Mouse (Mus musculus): ENCODE results near the gene Traf1. TPM values are rescaled to one million over a fixed set of nuclear protein-coding genes. Genes with fewer than 3 reads are reported as not detected.

The Traf1 gene
- polyA plus RNA-seq, 1 experiment from 2014 or later = 0.79 TPM

DNA sequence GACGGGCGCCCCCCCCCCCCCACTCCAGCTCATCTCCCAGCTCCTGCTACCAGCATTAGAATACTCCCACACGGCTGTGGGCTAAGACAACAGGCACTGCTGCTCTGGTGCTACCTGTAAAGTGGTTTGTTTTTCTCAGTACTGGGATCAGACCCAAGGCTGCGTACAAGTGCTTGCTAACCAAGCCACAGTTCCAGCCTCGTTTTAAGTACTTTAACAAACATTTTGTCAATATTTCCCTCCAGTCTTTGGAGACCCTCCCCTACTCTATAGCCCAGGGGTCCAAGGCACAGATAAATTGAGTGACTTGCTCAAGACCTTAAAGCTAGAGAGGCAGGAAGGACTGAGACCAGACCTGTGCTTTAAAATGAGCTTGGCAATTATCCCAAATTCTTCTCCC, 1.1 kb downstream of the Traf1 start:
- peaks cover 3% of the 10 kb centered on the region; the same call in 1 of the 2 replicates for H3K4me1 ChIP-seq (ENCODE audit: insufficient read depth)
- no peaks in the 10 kb centered on the region for H3K27me3 ChIP-seq (ENCODE audit: insufficient read depth, low read length)
- H3K27ac ChIP-seq (ENCODE audit: low read depth) = no peak overlapping the region
- no peak overlapping the region for H3K9ac ChIP-seq
- H3K36me3 ChIP-seq (ENCODE audit: insufficient read depth) = no peaks in the 10 kb centered on the region
- DNase-seq = no peak
- 62% methylated on average over 5 of the region's 5 CpGs for WGBS
- ATAC-seq (ENCODE audit: insufficient read depth) = no peak
- no peak overlapping the region for H3K4me2 ChIP-seq
- no peak overlapping the region for H3K4me3 ChIP-seq (ENCODE audit: low read depth, low read length)
- no peak for TF ChIP-seq CTCF (IDR thresholded peaks at IDR 0.05; ENCODE audit: low read depth)
- no peaks in the 10 kb centered on the region for H3K9me3 ChIP-seq (ENCODE audit: low read depth, low read length)

DNA sequence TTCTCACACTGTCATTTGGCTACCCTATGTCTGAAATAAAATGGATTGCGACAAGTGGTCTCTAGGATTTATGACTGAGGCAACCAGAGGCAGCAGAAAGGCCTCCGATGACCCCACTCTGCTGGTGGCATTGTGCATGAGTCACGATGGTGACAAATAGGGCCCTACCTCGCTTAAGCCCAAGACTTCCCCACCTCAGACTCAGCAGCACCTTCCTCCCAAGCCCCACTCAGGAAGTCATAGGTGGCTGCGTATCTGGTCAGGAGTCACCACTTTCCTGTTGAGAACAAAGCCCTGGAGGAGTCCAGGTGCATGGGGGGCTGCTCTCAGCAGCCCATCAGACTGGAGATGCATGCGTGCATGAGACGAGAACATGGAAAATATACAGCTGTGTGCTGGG, 3.0 kb downstream of the Traf1 start:
- H3K4me2 ChIP-seq = no peak overlapping the region
- ATAC-seq (ENCODE audit: insufficient read depth) = no peak
- H3K36me3 ChIP-seq (ENCODE audit: insufficient read depth) = no peaks in the 10 kb centered on the region
- no peak for DNase-seq
- H3K4me1 ChIP-seq (ENCODE audit: insufficient read depth) = peaks cover 3% of the 10 kb centered on the region; the same call in 1 of the 2 replicates
- WGBS = 82% methylated on average over 7 of the region's 7 CpGs
- H3K9ac ChIP-seq = no peak overlapping the region
- no peak overlapping the region for H3K27ac ChIP-seq (ENCODE audit: low read depth)
- H3K4me3 ChIP-seq (ENCODE audit: low read depth, low read length) = no peak overlapping the region
- no peaks in the 10 kb centered on the region for H3K9me3 ChIP-seq (ENCODE audit: low read depth, low read length)
- no peak for TF ChIP-seq CTCF (IDR thresholded peaks at IDR 0.05; ENCODE audit: low read depth)
- H3K27me3 ChIP-seq (ENCODE audit: insufficient read depth, low read length) = no peaks in the 10 kb centered on the region

DNA sequence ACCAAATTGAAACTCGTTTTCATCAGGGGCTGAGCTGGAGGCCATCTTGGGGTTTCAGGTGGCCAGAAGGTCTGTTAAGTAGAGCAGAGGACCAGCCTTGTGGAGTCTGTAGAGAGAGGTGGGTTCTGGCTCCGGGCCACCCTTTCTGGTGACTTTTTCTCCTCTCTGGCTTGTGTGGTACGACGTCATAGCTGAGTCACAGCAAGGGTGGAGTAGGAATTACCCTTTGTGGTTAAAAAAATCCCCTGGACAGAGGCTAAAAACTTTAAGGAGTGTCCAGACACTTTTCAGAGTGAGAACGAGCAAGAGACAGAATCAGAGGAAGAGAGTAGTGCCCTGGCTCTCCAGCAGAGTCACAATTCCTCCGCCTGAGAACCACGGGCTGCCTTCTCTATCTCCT, 3.5 kb downstream of the Traf1 start:
- TF ChIP-seq CTCF (IDR thresholded peaks at IDR 0.05; ENCODE audit: low read depth) = no peak
- Histone ChIP-seq H3K4me1 (ENCODE audit: insufficient read depth) (peaks cover 3% of the 10 kb centered on the region; the same call in 1 of the 2 replicates), H3K4me3 (ENCODE audit: low read depth, low read length) (no peak overlapping the region), H3K9ac (no peak overlapping the region), H3K27ac (ENCODE audit: low read depth) (no peak overlapping the region), H3K4me2 (no peak overlapping the region), H3K9me3 (ENCODE audit: low read depth, low read length) (no peaks in the 10 kb centered on the region), H3K27me3 (ENCODE audit: insufficient read depth, low read length) (no peaks in the 10 kb centered on the region), H3K36me3 (ENCODE audit: insufficient read depth) (no peaks in the 10 kb centered on the region)
- ATAC-seq (ENCODE audit: insufficient read depth) = no peak
- WGBS = 70% methylated on average over 7 of the region's 7 CpGs
- no peak for DNase-seq

DNA sequence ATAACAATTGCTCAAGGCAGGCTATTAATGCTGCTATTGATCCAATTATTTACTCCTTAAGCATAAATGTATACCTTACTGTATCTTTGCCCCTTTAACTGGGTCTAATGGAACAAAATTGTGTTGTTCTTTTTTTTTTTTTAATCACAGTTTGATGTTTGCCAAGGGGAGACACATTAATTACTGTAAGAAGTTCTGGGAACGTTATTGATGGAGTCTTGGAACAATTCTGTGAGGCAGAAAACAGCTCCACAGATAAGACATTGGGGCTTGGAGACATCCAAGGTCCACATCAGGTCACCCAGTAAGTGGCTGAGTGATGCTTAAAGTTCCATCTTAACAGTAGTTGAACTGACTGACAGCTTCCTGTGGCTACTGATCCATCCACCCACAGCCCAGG, 4.2 kb downstream of the Traf1 start:
- 50% methylated on average over 1 of the region's 1 CpGs for WGBS
- no peak overlapping the region for H3K4me2 ChIP-seq
- H3K27me3 ChIP-seq (ENCODE audit: insufficient read depth, low read length) = no peaks in the 10 kb centered on the region
- H3K4me1 ChIP-seq (ENCODE audit: insufficient read depth) = peaks cover 3% of the 10 kb centered on the region; the same call in 1 of the 2 replicates
- DNase-seq = no peak
- ATAC-seq (ENCODE audit: insufficient read depth) = no peak
- H3K4me3 ChIP-seq (ENCODE audit: low read depth, low read length) = no peak overlapping the region
- H3K36me3 ChIP-seq (ENCODE audit: insufficient read depth) = no peaks in the 10 kb centered on the region
- no peak overlapping the region for H3K27ac ChIP-seq (ENCODE audit: low read depth)
- no peak for TF ChIP-seq CTCF (IDR thresholded peaks at IDR 0.05; ENCODE audit: low read depth)
- H3K9ac ChIP-seq = no peak overlapping the region
- no peaks in the 10 kb centered on the region for H3K9me3 ChIP-seq (ENCODE audit: low read depth, low read length)

DNA sequence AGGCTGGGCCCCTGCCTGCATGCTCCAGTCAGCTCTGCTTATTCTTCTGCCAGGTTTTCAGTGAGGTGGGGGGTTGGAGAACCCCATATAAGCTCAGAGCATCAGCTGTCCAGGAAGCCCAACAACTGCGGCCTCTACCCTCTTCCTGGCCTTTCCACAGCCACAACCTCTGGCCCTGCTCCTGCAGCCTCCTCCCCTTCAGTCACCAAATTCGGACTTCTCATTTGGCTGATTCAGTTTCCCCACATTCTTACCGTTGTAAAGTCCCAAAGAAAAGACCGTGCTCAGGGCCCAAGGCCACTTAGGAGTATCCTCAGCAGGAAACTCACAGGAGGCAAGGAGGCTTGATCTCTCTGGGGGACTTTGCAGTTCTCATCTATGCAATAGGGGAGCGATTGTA, 4.6 kb downstream of the Traf1 start:
- H3K9ac ChIP-seq = no peak overlapping the region
- H3K27ac ChIP-seq (ENCODE audit: low read depth) = no peak overlapping the region
- no peak for TF ChIP-seq CTCF (IDR thresholded peaks at IDR 0.05; ENCODE audit: low read depth)
- ATAC-seq (ENCODE audit: insufficient read depth) (no peak), DNase-seq (no peak)
- WGBS = 56% methylated on average over 5 of the region's 5 CpGs
- H3K9me3 ChIP-seq (ENCODE audit: low read depth, low read length) = no peaks in the 10 kb centered on the region
- no peaks in the 10 kb centered on the region for H3K27me3 ChIP-seq (ENCODE audit: insufficient read depth, low read length)
- no peak overlapping the region for H3K4me3 ChIP-seq (ENCODE audit: low read depth, low read length)
- H3K36me3 ChIP-seq (ENCODE audit: insufficient read depth) = no peaks in the 10 kb centered on the region
- no peak overlapping the region for H3K4me2 ChIP-seq
- peaks cover 3% of the 10 kb centered on the region; the same call in 1 of the 2 replicates for H3K4me1 ChIP-seq (ENCODE audit: insufficient read depth)

DNA sequence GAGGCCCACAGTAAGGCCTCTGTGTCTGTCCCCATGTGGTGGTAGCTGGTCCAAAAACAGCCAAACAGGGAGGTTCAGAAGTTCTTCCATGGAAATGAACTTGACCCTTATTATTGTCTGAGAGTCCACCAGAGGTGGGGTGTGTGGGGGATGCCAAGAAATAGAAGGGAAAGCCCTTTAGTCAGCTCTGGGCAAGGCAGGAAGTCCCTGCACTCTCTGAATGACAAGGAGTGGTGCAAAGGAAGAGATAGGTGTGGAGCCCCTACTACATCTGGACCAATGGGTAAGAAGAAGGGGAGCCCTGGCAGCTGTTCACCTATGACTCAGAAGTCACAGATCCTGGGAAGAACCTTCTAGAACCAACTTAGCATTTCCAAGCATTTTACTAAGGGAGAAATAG, 7.2 kb downstream of the Traf1 start:
- Histone ChIP-seq H3K9me3 (ENCODE audit: low read depth, low read length) (no peaks in the 10 kb centered on the region), H3K36me3 (ENCODE audit: insufficient read depth) (no peaks in the 10 kb centered on the region), H3K9ac (no peak overlapping the region), H3K4me2 (no peak overlapping the region), H3K4me3 (ENCODE audit: low read depth, low read length) (no peak overlapping the region), H3K4me1 (ENCODE audit: insufficient read depth) (no peaks in the 10 kb centered on the region), H3K27ac (ENCODE audit: low read depth) (no peak overlapping the region), H3K27me3 (ENCODE audit: insufficient read depth, low read length) (no peaks in the 10 kb centered on the region)
- no peak for TF ChIP-seq CTCF (IDR thresholded peaks at IDR 0.05; ENCODE audit: low read depth)
- DNase-seq = no peak
- no peak for ATAC-seq (ENCODE audit: insufficient read depth)

DNA sequence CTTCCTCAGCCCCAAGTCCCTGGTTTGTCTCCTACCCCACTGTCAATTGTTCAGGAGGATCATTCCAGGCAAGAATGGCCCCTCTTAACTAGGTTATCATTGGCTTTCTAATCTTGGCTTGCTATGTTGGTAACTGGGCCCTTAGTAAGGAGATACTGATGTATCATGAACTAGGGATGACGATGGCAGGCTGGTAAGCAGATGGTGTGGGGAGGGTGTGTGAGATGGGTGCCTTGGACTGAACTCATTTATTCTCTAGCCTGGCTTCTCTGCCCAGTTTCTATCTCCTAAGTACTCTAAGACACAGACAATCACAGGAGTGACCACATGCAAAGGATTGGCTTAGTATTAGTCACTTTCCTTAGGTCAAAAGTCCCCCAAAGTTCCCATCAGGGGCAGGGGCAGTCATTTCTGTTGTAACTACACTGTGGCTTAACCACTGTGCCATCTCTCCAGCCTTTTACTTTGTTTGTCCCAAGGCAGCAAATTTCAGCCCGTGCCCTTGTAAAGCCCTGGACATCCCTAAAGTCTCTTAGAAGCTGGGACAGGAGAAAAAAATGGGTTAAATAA, 7.9 kb downstream of the Traf1 start:
- 56% methylated on average over 2 of the region's 2 CpGs for WGBS
- Histone ChIP-seq H3K27ac (ENCODE audit: low read depth) (no peak overlapping the region), H3K9ac (no peak overlapping the region), H3K4me3 (ENCODE audit: low read depth, low read length) (no peak overlapping the region), H3K36me3 (ENCODE audit: insufficient read depth) (no peaks in the 10 kb centered on the region), H3K27me3 (ENCODE audit: insufficient read depth, low read length) (no peaks in the 10 kb centered on the region), H3K4me1 (ENCODE audit: insufficient read depth) (no peaks in the 10 kb centered on the region), H3K4me2 (no peak overlapping the region), H3K9me3 (ENCODE audit: low read depth, low read length) (no peaks in the 10 kb centered on the region)
- TF ChIP-seq CTCF (IDR thresholded peaks at IDR 0.05; ENCODE audit: low read depth) = no peak
- DNase-seq = no peak
- no peak for ATAC-seq (ENCODE audit: insufficient read depth)

DNA sequence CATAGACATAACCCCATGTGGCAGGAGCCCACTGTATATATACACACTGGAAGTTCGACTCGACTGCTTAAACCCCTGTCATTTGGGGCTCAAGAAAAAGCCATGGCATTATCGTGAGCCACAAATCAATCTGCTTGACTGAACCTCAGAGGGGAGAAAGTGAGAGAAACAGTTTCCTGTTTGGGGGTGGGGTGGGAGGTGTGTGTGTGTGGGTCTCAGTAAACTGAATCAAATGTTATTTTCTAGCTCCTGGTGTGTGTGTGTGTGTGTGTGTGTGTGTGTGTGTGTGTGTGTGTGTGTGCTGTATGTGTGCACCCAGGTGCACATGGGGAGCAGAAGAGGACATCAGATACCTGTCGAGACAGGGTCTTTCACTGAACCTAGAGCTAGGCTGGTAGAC, 8.6 kb downstream of the Traf1 start:
- Histone ChIP-seq H3K36me3 (ENCODE audit: insufficient read depth) (no peaks in the 10 kb centered on the region), H3K9me3 (ENCODE audit: low read depth, low read length) (no peaks in the 10 kb centered on the region), H3K9ac (no peak overlapping the region), H3K4me3 (ENCODE audit: low read depth, low read length) (no peak overlapping the region), H3K4me1 (ENCODE audit: insufficient read depth) (no peaks in the 10 kb centered on the region), H3K27me3 (ENCODE audit: insufficient read depth, low read length) (no peaks in the 10 kb centered on the region), H3K27ac (ENCODE audit: low read depth) (no peak overlapping the region), H3K4me2 (no peak overlapping the region)
- 62% methylated on average over 4 of the region's 4 CpGs for WGBS
- ATAC-seq (ENCODE audit: insufficient read depth) (no peak), DNase-seq (no peak)
- no peak for TF ChIP-seq CTCF (IDR thresholded peaks at IDR 0.05; ENCODE audit: low read depth)

All from lung, embryonic 14.5 days (tissue).